Mouse (Mus musculus): ENCODE results near the gene Ercc1.
A peak's percentile ranks its signal among the peaks of the same experiment; 100 is the strongest.

GRCm38 (mm10) chr7:19363881-19364280 lies 19.3 kb downstream of the Ercc1 start:
- TF ChIP-seq EP300 (IDR thresholded peaks at IDR 0.05) (no peak), CTCF (IDR thresholded peaks at IDR 0.05) (peak; percentile 93)
